Comparison of ENCODE assay signal across 32 mouse cellular contexts in the genomic region with DNA sequence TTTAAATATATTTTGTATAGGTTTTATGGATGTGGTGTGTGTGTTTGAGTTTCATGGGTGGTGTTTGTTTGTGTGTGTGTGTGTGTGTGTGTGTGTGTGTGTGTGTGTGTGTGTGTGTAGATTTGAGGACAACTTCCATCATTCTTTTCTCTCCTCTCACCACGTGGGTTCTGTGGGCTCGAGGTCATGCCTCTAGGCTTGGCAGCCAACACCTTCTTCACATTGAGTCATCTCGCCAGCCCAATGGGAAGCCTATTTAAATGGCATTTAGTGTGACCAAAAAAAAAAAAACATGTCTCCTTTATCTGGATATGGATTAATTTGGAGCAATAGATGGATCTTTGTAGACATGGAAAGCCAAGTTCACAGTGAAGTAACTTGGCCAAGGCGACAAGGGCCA. TPM values are rescaled to one million over a fixed set of nuclear protein-coding genes. Genes with fewer than 3 reads are reported as not detected.
"Had no signal": no experiment of that assay in that cellular context is flagged by ENCODE, and none has a peak within 500 bp of the region (broad histone marks: within the 10 kb centered on the region; RNA-seq: fewer than 3 reads in every experiment).

No protein-coding gene starts in this region.

- H3K4me3 ChIP-seq: heart, adult 2 months; heart, embryonic 13.5 days; heart, embryonic 15.5 days; hindbrain, embryonic 13.5 days; hindbrain, embryonic 15.5 days; kidney, embryonic 15.5 days; limb, embryonic 13.5 days; limb, embryonic 15.5 days; liver, embryonic 12.5 days had no signal

- H3K27ac ChIP-seq: heart, adult 2 months; heart, embryonic 13.5 days; heart, embryonic 15.5 days; hindbrain, embryonic 13.5 days; hindbrain, embryonic 15.5 days; hindbrain, postnatal 0 days; kidney, embryonic 15.5 days; kidney, postnatal 0 days; limb, embryonic 13.5 days; limb, embryonic 15.5 days; liver, embryonic 12.5 days; liver, embryonic 14.5 days had no signal

- DNase-seq: gastrocnemius, postnatal 14 days; gastrocnemius, postnatal 36 days; heart, adult 11 months; heart, adult 2 months; heart, postnatal 14 days; heart, postnatal 36 days; kidney, adult 11 months; kidney, adult 2 months; kidney, adult 9 months; kidney, postnatal 25 days; kidney, postnatal 4 days; layer of hippocampus, adult 9-11 months; layer of hippocampus, postnatal 36 days; left cerebral cortex, postnatal 4 days had no signal

- H3K4me1 ChIP-seq: hindbrain, embryonic 13.5 days; hindbrain, embryonic 15.5 days; limb, embryonic 13.5 days; limb, embryonic 15.5 days; liver, embryonic 12.5 days had no signal

RNA-seq across cellular contexts. Expression of gene Gcm1, which starts 39.7 kb away (rescaled TPM):
- polyA plus RNA-seq: gonadal fat pad, adult 2 months; heart, adult 2 months; heart, embryonic 11.5 days; heart, embryonic 13.5 days; heart, embryonic 15.5 days; heart, postnatal 0 days; hindbrain, embryonic 11.5 days; hindbrain, embryonic 13.5 days; hindbrain, embryonic 15.5 days; intestine, embryonic 14.5 days; intestine, embryonic 16.5 days; limb, embryonic 13.5 days; limb, embryonic 15.5 days; liver, adult 2 months; liver, embryonic 12.5 days; liver, embryonic 14.5 days had no signal
